28 mouse cellular contexts compared by ENCODE assay signal in genomic region chr3:69017181-69017580, GRCm38 (mm10). TPM values are rescaled to one million over a fixed set of nuclear protein-coding genes. Genes with fewer than 3 reads are reported as not detected.
DNase-seq lines count a peak whose midpoint lies in the region; ATAC-seq and TF ChIP-seq lines count a peak whose summit lies in the region.
"Had no signal": no experiment of that assay in that cellular context is flagged by ENCODE, and none has a peak within 500 bp of the region (broad histone marks: within the 10 kb centered on the region; RNA-seq: fewer than 3 reads in every experiment).

No protein-coding gene starts in this region.

- no peak overlapping the region for H3K27ac ChIP-seq in lung, postnatal 0 days (ENCODE audit: low read length)
- H3K27ac ChIP-seq in bone marrow, adult 2 months (ENCODE audit: control insufficient read depth, insufficient read depth, low read depth, low read length, poor library complexity) = peak overlapping the region; percentile 48
- H3K27ac ChIP-seq: embryonic facial prominence, embryonic 10.5 days; embryonic facial prominence, embryonic 15.5 days; forebrain, embryonic 12.5 days; hindbrain, embryonic 13.5 days; limb, embryonic 13.5 days; lung, embryonic 15.5 days; midbrain, embryonic 12.5 days; neural tube, embryonic 13.5 days had no signal

- no peak for TF ChIP-seq POLR2A in bone marrow, adult 2 months (IDR thresholded peaks at IDR 0.05; ENCODE audit: borderline replicate concordance, control insufficient read depth, low read depth, low read length)

- ATAC-seq in lung, postnatal 0 days = no peak
- ATAC-seq in CD4-positive, CD25-positive, alpha-beta regulatory T cell, adult 4 months = peak; percentile 23
- peak; percentile 44 for ATAC-seq in megakaryocyte progenitor cell, adult 5-6 weeks (replicated peaks; ENCODE audit: poor library complexity)
- ATAC-seq: forebrain, postnatal 0 days; intestine, postnatal 0 days had no signal

- no peak overlapping the region for H3K4me3 ChIP-seq in lung, postnatal 0 days (ENCODE audit: low read depth, low read length)
- no peak overlapping the region for H3K4me3 ChIP-seq in bone marrow, adult 2 months (replicated peaks; ENCODE audit: control insufficient read depth, low read depth, low read length)
- H3K4me3 ChIP-seq: embryonic facial prominence, embryonic 10.5 days; embryonic facial prominence, embryonic 15.5 days; forebrain, embryonic 12.5 days; heart, embryonic 12.5 days; hindbrain, embryonic 13.5 days; limb, embryonic 13.5 days; lung, embryonic 15.5 days; midbrain, embryonic 12.5 days; neural tube, embryonic 13.5 days had no signal

- H3K9me3 ChIP-seq in lung, postnatal 0 days (ENCODE audit: low read length) = no peaks in the 10 kb centered on the region
- H3K9me3 ChIP-seq: embryonic facial prominence, embryonic 10.5 days; embryonic facial prominence, embryonic 15.5 days; forebrain, embryonic 12.5 days; heart, embryonic 12.5 days; hindbrain, embryonic 13.5 days; limb, embryonic 13.5 days; lung, embryonic 15.5 days; midbrain, embryonic 12.5 days; neural tube, embryonic 13.5 days had no signal

- no peak for TF ChIP-seq EP300 in lung, postnatal 0 days (IDR thresholded peaks at IDR 0.05)

- 83% methylated on average over 3 of the region's 3 CpGs for WGBS in lung, postnatal 0 days
- WGBS in bone marrow, adult 2 months = 39% methylated on average over 3 of the region's 3 CpGs

- no peak overlapping the region for H3K4me2 ChIP-seq in lung, postnatal 0 days (replicated peaks; ENCODE audit: low read depth, low read length)
- H3K4me2 ChIP-seq: embryonic facial prominence, embryonic 15.5 days; forebrain, embryonic 12.5 days; heart, embryonic 12.5 days; hindbrain, embryonic 13.5 days; limb, embryonic 13.5 days; liver, embryonic 11.5 days; lung, embryonic 15.5 days; midbrain, embryonic 12.5 days; neural tube, embryonic 13.5 days had no signal

- DNase-seq in lung, postnatal 36 days = peak; percentile 30
- no peak for DNase-seq in lung, postnatal 0 days (ENCODE audit: low spot score)
- no peak for DNase-seq in urinary bladder, adult 18-20 months (ENCODE audit: low spot score in 2 of 2)
- no peak for DNase-seq in right cerebral cortex, postnatal 25 days
- DNase-seq in thymus, postnatal 14 days = no peak
- DNase-seq: adrenal gland, postnatal 14 days; cerebellum, adult 11-12 months; cerebellum, postnatal 10 days; forebrain, postnatal 0 days; gastrocnemius, postnatal 14 days; heart, adult 18-20 months; heart, postnatal 4 days; kidney, postnatal 14 days; thymus, postnatal 36 days had no signal

- TF ChIP-seq CTCF in lung, postnatal 0 days (IDR thresholded peaks at IDR 0.05) = no peak
- no peak for TF ChIP-seq CTCF in bone marrow, adult 2 months (IDR thresholded peaks at IDR 0.05; ENCODE audit: control insufficient read depth, insufficient read depth, low read length)

- no peaks in the 10 kb centered on the region for H3K4me1 ChIP-seq in lung, postnatal 0 days (ENCODE audit: insufficient read depth, low read depth, low read length)
- peaks cover 1% of the 10 kb centered on the region; the same call in 1 of the 2 replicates for H3K4me1 ChIP-seq in bone marrow, adult 2 months (ENCODE audit: control insufficient read depth, insufficient read depth, low read length)
- H3K4me1 ChIP-seq: embryonic facial prominence, embryonic 10.5 days; embryonic facial prominence, embryonic 15.5 days; forebrain, embryonic 12.5 days; heart, embryonic 12.5 days; hindbrain, embryonic 13.5 days; limb, embryonic 13.5 days; lung, embryonic 15.5 days; midbrain, embryonic 12.5 days; neural tube, embryonic 13.5 days had no signal

- no peak overlapping the region for H3K9ac ChIP-seq in lung, postnatal 0 days (replicated peaks; ENCODE audit: low read depth)
- H3K9ac ChIP-seq: embryonic facial prominence, embryonic 15.5 days; forebrain, embryonic 12.5 days; forebrain, postnatal 0 days; heart, embryonic 12.5 days; hindbrain, embryonic 13.5 days; limb, embryonic 13.5 days; lung, embryonic 15.5 days; midbrain, embryonic 12.5 days; neural tube, embryonic 13.5 days had no signal

- no peaks in the 10 kb centered on the region for H3K27me3 ChIP-seq in lung, postnatal 0 days (replicated peaks; ENCODE audit: insufficient read depth, low read length)
- H3K27me3 ChIP-seq: embryonic facial prominence, embryonic 15.5 days; forebrain, embryonic 12.5 days; heart, embryonic 12.5 days; hindbrain, embryonic 13.5 days; limb, embryonic 13.5 days; lung, embryonic 15.5 days; midbrain, embryonic 12.5 days; neural tube, embryonic 13.5 days had no signal

- peaks cover 15% of the 10 kb centered on the region for H3K36me3 ChIP-seq in lung, postnatal 0 days (ENCODE audit: insufficient read depth, low read length)

RNA-seq across cellular contexts. Expression of gene Smc4, which starts 12.6 kb away (rescaled TPM):
- 74.2 and 86.6 TPM in 2 replicates for polyA plus RNA-seq in lung, postnatal 0 days (2015; fragmentation: Nextera tagmentation; extraction: Ambion mirVana)
- 100 to 1,000 TPM; 450 to 528 TPM for polyA plus RNA-seq in CD4-positive, CD25-positive, alpha-beta regulatory T cell, adult 4 months (2017; shearing (Covaris generic))
- 179 and 208 TPM in 2 replicates for polyA plus RNA-seq in bone marrow, adult 2 months (2011; ENCODE audit: insufficient read depth, insufficient read length, low replicate concordance, missing spikeins)
- total RNA-seq in megakaryocyte progenitor cell, adult 5-6 weeks (2015) = 350 and 351 TPM in 2 replicates
- total RNA-seq in megakaryocyte progenitor cell, adult 5-6 weeks (2017) = 603 and 719 TPM in 2 replicates

RNA-seq across cellular contexts. Expression of gene Ift80, which starts 12.8 kb away (rescaled TPM):
- 5.9 and 8.9 TPM in 2 replicates for polyA plus RNA-seq in lung, postnatal 0 days (2015; fragmentation: Nextera tagmentation; extraction: Ambion mirVana)
- 100 to 1,000 TPM; 165 to 175 TPM for polyA plus RNA-seq in CD4-positive, CD25-positive, alpha-beta regulatory T cell, adult 4 months (2017; shearing (Covaris generic))
- polyA plus RNA-seq in bone marrow, adult 2 months (2011; ENCODE audit: insufficient read depth, insufficient read length, low replicate concordance, missing spikeins) = 16.5 and 17.3 TPM in 2 replicates
- total RNA-seq in megakaryocyte progenitor cell, adult 5-6 weeks (2015) = 12.8 and 21.5 TPM in 2 replicates
- total RNA-seq in megakaryocyte progenitor cell, adult 5-6 weeks (2017) = 19.1 and 25.2 TPM in 2 replicates

RNA-seq across cellular contexts. Expression of gene Trim59, which starts 27.4 kb away (rescaled TPM):
- 11.1 TPM in 2 replicates for polyA plus RNA-seq in lung, postnatal 0 days (2015; fragmentation: Nextera tagmentation; extraction: Ambion mirVana)
- polyA plus RNA-seq in CD4-positive, CD25-positive, alpha-beta regulatory T cell, adult 4 months (2017; shearing (Covaris generic)) = 10 to 100 TPM; 32.7 to 40.1 TPM
- polyA plus RNA-seq in bone marrow, adult 2 months (2011; ENCODE audit: insufficient read depth, insufficient read length, low replicate concordance, missing spikeins) = 56.7 and 73.7 TPM in 2 replicates
- total RNA-seq in megakaryocyte progenitor cell, adult 5-6 weeks (2015) = 55.8 and 64.4 TPM in 2 replicates
- total RNA-seq in megakaryocyte progenitor cell, adult 5-6 weeks (2017) = 15.7 and 17.7 TPM in 2 replicates
